Mouse (Mus musculus) forebrain, postnatal 0 days (tissue): ENCODE data around the gene Ccnd1. TPM values are rescaled to one million over a fixed set of nuclear protein-coding genes. Genes with fewer than 3 reads are reported as not detected.

Experiments used
- ATAC-seq: fragments of 200-750 bp; cut with Nextera tagmentation; 2 replicates; pipeline ENCODE4 v1.8.0; 2017; ENCODE audit warnings: mild to moderate bottlenecking, moderate library complexity
- DNase-seq: peaks from one replicate; pipeline ENCODE4 v3.0.0-alpha.2; 2015
- H3K27ac ChIP-seq: fragments of 300-500 bp; sonication (generic); 2 replicates; pipeline ENCODE4 v1.5.1; 2014; ENCODE audit warnings: low read depth, mild to moderate bottlenecking, antibody characterized with exemption, low read length, moderate library complexity, mixed read lengths
- H3K27me3 ChIP-seq: fragments of 300-500 bp; sonication (generic); 2 replicates; pipeline ENCODE4 v1.6.1; 2014; ENCODE audit warnings: mild to moderate bottlenecking, low read length, mixed read lengths; ENCODE audit not compliant: insufficient read depth
- H3K36me3 ChIP-seq: fragments of 300-500 bp; sonication (generic); 2 replicates; pipeline ENCODE4 v1.6.1; 2014; ENCODE audit warnings: mild to moderate bottlenecking, moderate library complexity; ENCODE audit not compliant: insufficient read depth
- H3K4me1 ChIP-seq: fragments of 300-500 bp; sonication (generic); 2 replicates; pipeline ENCODE4 v1.6.1; 2014; ENCODE audit warnings: antibody characterized with exemption; ENCODE audit not compliant: insufficient read depth
- H3K4me2 ChIP-seq: fragments of 300-500 bp; sonication (generic); 2 replicates; pipeline ENCODE4 v1.6.1; 2014; ENCODE audit warnings: low read depth, mild to moderate bottlenecking, moderate library complexity
- H3K4me3 ChIP-seq: fragments of 300-500 bp; sonication (generic); 2 replicates; pipeline ENCODE4 v1.5.1; 2014; ENCODE audit warnings: low read depth, low read length, mixed read lengths
- H3K9ac ChIP-seq: fragments of 300-500 bp; sonication (generic); 2 replicates; pipeline ENCODE4 v1.6.1; 2014; ENCODE audit warnings: mild to moderate bottlenecking
- H3K9me3 ChIP-seq: fragments of 300-500 bp; sonication (generic); 2 replicates; pipeline ENCODE4 v1.6.1; 2016; ENCODE audit warnings: low read length
- CTCF ChIP-seq: sonication (generic); IDR thresholded peaks from 2 replicates; pipeline ENCODE4 v1.5.1; 2016; ENCODE audit warnings: antibody characterized with exemption, control low read depth, low read depth
- WGBS: fragments of 180-500 bp; shearing (Covaris S2); extraction: QIAGEN DNeasy Blood & Tissue Kit; methylation state at CpG from one replicate; pipeline ENCODE4 v1.1.7; 2014; 5-methylcytosine and 5-hydroxymethylcytosine counted together
- polyA plus RNA-seq: library from polyadenylated mRNA; unstranded; fragments of >200 nt; fragmentation: Nextera tagmentation; extraction: Ambion mirVana; gene quantifications from 2 replicates; pipeline ENCODE4 v1.2.1, GENCODE M21; 2015
- total RNA-seq: library from RNA; depleted of rRNA; stranded (reverse); fragments of >200 nt; gene quantifications from 2 replicates; pipeline ENCODE4 v1.2.3, GENCODE M21; 2014

The Ccnd1 gene
- total and polyA plus RNA-seq, 2 experiments from 2014 or later: 29.0 to 33.5 TPM

DNA sequence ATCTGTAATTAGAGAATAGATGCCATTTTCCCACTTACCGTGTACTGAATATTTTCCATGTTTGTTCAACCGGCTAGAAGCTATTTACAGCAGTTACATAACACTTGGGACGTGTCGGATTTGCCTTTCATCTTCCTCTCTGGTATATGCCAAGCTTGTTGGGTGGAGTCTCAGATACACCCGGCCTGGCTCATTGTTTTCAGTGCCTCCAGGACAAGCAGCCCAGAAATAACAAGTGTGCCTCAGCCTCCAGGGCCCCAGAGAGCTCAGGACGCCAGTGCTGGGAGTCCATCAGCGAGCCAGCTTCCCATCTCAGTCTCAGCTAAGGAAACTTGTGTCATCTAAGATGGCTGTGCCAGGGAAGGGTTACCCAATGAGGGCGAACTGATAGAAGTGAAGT, 33.7 kb upstream of the Ccnd1 start:
- no peak overlapping the region for H3K4me3 ChIP-seq
- H3K27me3 ChIP-seq: no peaks in the 10 kb centered on the region
- 72% methylated on average over 8 of the region's 8 CpGs for WGBS
- no peak overlapping the region for H3K27ac ChIP-seq
- no peaks in the 10 kb centered on the region for H3K4me1 ChIP-seq
- no peaks in the 10 kb centered on the region for H3K36me3 ChIP-seq
- ATAC-seq: no peak
- no peak overlapping the region for H3K4me2 ChIP-seq
- H3K9ac ChIP-seq: no peak overlapping the region
- no peaks in the 10 kb centered on the region for H3K9me3 ChIP-seq
- no peak for TF ChIP-seq CTCF
- no peak for DNase-seq

GRCm38 (mm10) chr7:144971769-144972168, 32.0 kb upstream of the Ccnd1 start:
- no peak overlapping the region for H3K4me2 ChIP-seq
- no peaks in the 10 kb centered on the region for H3K9me3 ChIP-seq
- H3K4me1 ChIP-seq: no peaks in the 10 kb centered on the region
- H3K36me3 ChIP-seq: no peaks in the 10 kb centered on the region
- ATAC-seq (no peak), DNase-seq (no peak)
- 37% methylated on average over 2 of the region's 2 CpGs for WGBS
- H3K27me3 ChIP-seq: no peaks in the 10 kb centered on the region
- H3K9ac ChIP-seq: no peak overlapping the region
- no peak for TF ChIP-seq CTCF
- no peak overlapping the region for H3K27ac ChIP-seq
- no peak overlapping the region for H3K4me3 ChIP-seq

GRCm38 (mm10) chr7:144970997-144971768, 31.5 kb upstream of the Ccnd1 start:
- Histone ChIP-seq H3K9ac (no peak overlapping the region), H3K36me3 (no peaks in the 10 kb centered on the region), H3K4me1 (no peaks in the 10 kb centered on the region), H3K9me3 (no peaks in the 10 kb centered on the region), H3K27me3 (no peaks in the 10 kb centered on the region), H3K4me2 (no peak overlapping the region), H3K4me3 (no peak overlapping the region), H3K27ac (no peak overlapping the region)
- no peak for TF ChIP-seq CTCF
- WGBS: 75% methylated on average over 8 of the region's 8 CpGs
- ATAC-seq: no peak
- DNase-seq: no peak

- no peak overlapping the region for H3K9ac ChIP-seq
- no peak for TF ChIP-seq CTCF
- H3K9me3 ChIP-seq: no peaks in the 10 kb centered on the region
- H3K4me1 ChIP-seq: no peaks in the 10 kb centered on the region
- H3K27me3 ChIP-seq: no peaks in the 10 kb centered on the region
- no peak overlapping the region for H3K4me2 ChIP-seq
- no peak for ATAC-seq
- H3K4me3 ChIP-seq: no peak overlapping the region
- no peak overlapping the region for H3K27ac ChIP-seq
- 79% methylated on average over 5 of the region's 5 CpGs for WGBS
- no peaks in the 10 kb centered on the region for H3K36me3 ChIP-seq
- no peak for DNase-seq
Observed at GRCm38 (mm10) chr7:144965893-144966292, 26.2 kb upstream of the Ccnd1 start.

GRCm38 (mm10) chr7:144964316-144964715, 24.6 kb upstream of the Ccnd1 start:
- DNase-seq: no peak
- 88% methylated on average over 4 of the region's 4 CpGs for WGBS
- no peaks in the 10 kb centered on the region for H3K36me3 ChIP-seq
- no peak for ATAC-seq
- H3K9me3 ChIP-seq: no peaks in the 10 kb centered on the region
- no peaks in the 10 kb centered on the region for H3K4me1 ChIP-seq
- TF ChIP-seq CTCF: no peak
- no peak overlapping the region for H3K4me2 ChIP-seq
- no peaks in the 10 kb centered on the region for H3K27me3 ChIP-seq
- H3K9ac ChIP-seq: no peak overlapping the region
- no peak overlapping the region for H3K27ac ChIP-seq
- no peak overlapping the region for H3K4me3 ChIP-seq

GRCm38 (mm10) chr7:144963911-144964310, 24.2 kb upstream of the Ccnd1 start:
- H3K36me3 ChIP-seq: no peaks in the 10 kb centered on the region

DNA sequence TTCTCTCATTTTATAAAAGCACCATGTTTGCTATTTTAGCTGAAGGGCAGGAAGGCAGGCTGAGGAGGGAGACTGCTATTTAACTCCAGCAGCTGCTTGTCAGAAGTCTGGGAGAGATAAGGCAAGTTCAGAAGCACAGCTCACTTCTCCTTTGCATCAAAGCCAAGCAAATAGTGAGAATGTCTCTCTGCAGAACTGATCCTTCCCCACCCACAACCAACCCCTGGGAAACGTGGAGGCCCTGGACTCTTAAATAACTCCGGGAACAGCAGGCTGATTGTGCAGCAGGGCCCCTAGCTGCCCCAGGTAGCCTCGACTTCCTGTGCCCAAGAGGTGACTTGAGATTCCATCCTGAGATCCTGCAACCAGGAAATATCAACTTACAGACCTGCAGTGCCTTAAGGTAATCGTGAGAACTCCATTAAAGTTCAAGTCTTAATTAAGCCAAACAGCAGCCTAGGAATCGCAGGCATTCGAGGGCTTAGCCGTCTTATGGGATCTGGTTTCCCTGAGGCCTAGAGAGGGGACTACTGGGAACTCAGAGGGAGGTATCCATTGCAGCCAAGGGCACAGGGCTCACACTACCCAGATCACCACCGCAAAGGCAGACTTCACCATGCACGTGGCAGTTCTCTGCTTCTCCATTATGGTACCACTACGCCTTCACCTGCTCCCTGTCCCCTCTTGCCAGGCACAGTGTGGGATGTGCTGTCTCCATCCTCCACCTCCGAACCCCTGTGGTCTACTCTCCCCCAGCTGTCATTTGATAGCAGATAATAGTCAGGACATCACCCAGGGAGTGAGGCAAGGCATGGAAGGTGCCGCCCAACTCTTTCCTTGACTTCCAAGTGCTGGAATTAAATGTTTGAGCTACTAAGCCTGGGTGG, 19.0 kb upstream of the Ccnd1 start:
- no peak for ATAC-seq
- DNase-seq: no peak
- H3K27ac ChIP-seq: no peak overlapping the region
- no peak overlapping the region for H3K4me2 ChIP-seq
- H3K27me3 ChIP-seq: no peaks in the 10 kb centered on the region
- no peaks in the 10 kb centered on the region for H3K9me3 ChIP-seq
- H3K4me3 ChIP-seq: no peak overlapping the region
- WGBS: 58% methylated on average over 12 of the region's 12 CpGs
- no peak for TF ChIP-seq CTCF
- H3K9ac ChIP-seq: no peak overlapping the region
- no peaks in the 10 kb centered on the region for H3K4me1 ChIP-seq
- H3K36me3 ChIP-seq: no peaks in the 10 kb centered on the region

More at GRCm38 (mm10) chr7:144963911-144964310, 24.2 kb upstream of the Ccnd1 start:
- Histone ChIP-seq H3K27ac (no peak overlapping the region), H3K4me1 (no peaks in the 10 kb centered on the region), H3K9ac (no peak overlapping the region), H3K4me3 (no peak overlapping the region), H3K27me3 (no peaks in the 10 kb centered on the region), H3K9me3 (no peaks in the 10 kb centered on the region), H3K4me2 (no peak overlapping the region)
- ATAC-seq: no peak
- 95% methylated on average over 1 of the region's 1 CpGs for WGBS
- DNase-seq: no peak
- TF ChIP-seq CTCF: no peak
